Mouse (Mus musculus): Measurements from ENCODE around the gene Rims1. TPM values are rescaled to one million over a fixed set of nuclear protein-coding genes. Genes with fewer than 3 reads are reported as not detected.

The Rims1 gene
- polyA plus RNA-seq, 1 experiment: not detected

- TF ChIP-seq GATA1 (IDR thresholded peaks at IDR 0.05; ENCODE audit: low read length): no peak
These were observed 267.7 kb downstream of the Rims1 start for GRCm38 (mm10) chr1:22538129-22538528.

- no peak for TF ChIP-seq GATA1 (IDR thresholded peaks at IDR 0.05; ENCODE audit: low read length)
These were observed 269.0 kb downstream of the Rims1 start for GRCm38 (mm10) chr1:22536776-22537175.

GRCm38 (mm10) chr1:22535049-22535448 is 270.7 kb downstream of the Rims1 start:
- no peak for TF ChIP-seq GATA1 (IDR thresholded peaks at IDR 0.05; ENCODE audit: low read length)

- no peak for TF ChIP-seq GATA1 (IDR thresholded peaks at IDR 0.05; ENCODE audit: low read length)
These were observed 272.4 kb downstream of the Rims1 start for GRCm38 (mm10) chr1:22533146-22534096.

GRCm38 (mm10) chr1:22515103-22515502 is 290.7 kb downstream of the Rims1 start:
- no peak for TF ChIP-seq GATA1 (IDR thresholded peaks at IDR 0.05; ENCODE audit: low read length)

- TF ChIP-seq GATA1 (IDR thresholded peaks at IDR 0.05; ENCODE audit: low read length): no peak
These were observed 293.4 kb downstream of the Rims1 start for GRCm38 (mm10) chr1:22512421-22512820.

GRCm38 (mm10) chr1:22511614-22512013 is 294.2 kb downstream of the Rims1 start:
- TF ChIP-seq GATA1 (IDR thresholded peaks at IDR 0.05; ENCODE audit: low read length): no peak

- no peak for TF ChIP-seq GATA1 (IDR thresholded peaks at IDR 0.05; ENCODE audit: low read length)
These were observed 296.8 kb downstream of the Rims1 start for GRCm38 (mm10) chr1:22508735-22509615.

- TF ChIP-seq GATA1 (IDR thresholded peaks at IDR 0.05; ENCODE audit: low read length): no peak
These were observed 318.4 kb downstream of the Rims1 start for GRCm38 (mm10) chr1:22487270-22487864.

GRCm38 (mm10) chr1:22476220-22476619 is 329.6 kb downstream of the Rims1 start:
- TF ChIP-seq GATA1 (IDR thresholded peaks at IDR 0.05; ENCODE audit: low read length): no peak

- no peak for TF ChIP-seq GATA1 (IDR thresholded peaks at IDR 0.05; ENCODE audit: low read length)
These were observed 338.8 kb downstream of the Rims1 start for GRCm38 (mm10) chr1:22467033-22467432.

GRCm38 (mm10) chr1:22466597-22466996 is 339.2 kb downstream of the Rims1 start:
- no peak for TF ChIP-seq GATA1 (IDR thresholded peaks at IDR 0.05; ENCODE audit: low read length)

- no peak for TF ChIP-seq GATA1 (IDR thresholded peaks at IDR 0.05; ENCODE audit: low read length)
These were observed 381.8 kb downstream of the Rims1 start for GRCm38 (mm10) chr1:22424020-22424419.

GRCm38 (mm10) chr1:22422102-22422501 is 383.7 kb downstream of the Rims1 start:
- TF ChIP-seq GATA1 (IDR thresholded peaks at IDR 0.05; ENCODE audit: low read length): no peak

- no peak for TF ChIP-seq GATA1 (IDR thresholded peaks at IDR 0.05; ENCODE audit: low read length)
These were observed 395.6 kb downstream of the Rims1 start for GRCm38 (mm10) chr1:22410173-22410572.

GRCm38 (mm10) chr1:22386361-22386760 is 419.4 kb downstream of the Rims1 start:
- TF ChIP-seq GATA1 (IDR thresholded peaks at IDR 0.05; ENCODE audit: low read length): no peak
